ENCODE assay signal across 15 mouse cellular contexts in the genomic region with DNA sequence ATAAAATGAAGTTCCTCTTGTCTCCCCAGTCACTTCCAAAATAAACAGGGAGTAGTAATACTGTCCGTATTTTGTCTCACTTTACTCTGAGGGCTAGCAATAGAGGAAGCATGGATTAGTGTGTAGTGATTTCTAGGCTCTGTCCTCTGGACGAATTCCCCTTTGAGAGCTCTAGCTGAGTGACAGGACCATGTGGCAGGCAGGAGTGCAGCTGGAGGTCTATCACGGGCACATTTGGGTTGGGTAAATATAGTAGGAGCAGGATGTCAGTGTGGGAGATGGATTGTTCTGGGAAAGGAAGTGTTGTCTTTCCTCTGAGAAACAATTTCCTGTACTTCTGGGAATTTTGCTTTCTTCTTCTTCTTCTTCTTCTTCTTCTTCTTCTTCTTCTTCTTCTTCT. TPM values are rescaled to one million over a fixed set of nuclear protein-coding genes. Genes with fewer than 3 reads are reported as not detected.
A peak's percentile ranks its signal among the peaks of the same experiment; 100 is the strongest.
DNase-seq lines count a peak whose midpoint lies in the region; ATAC-seq and TF ChIP-seq lines count a peak whose summit lies in the region.
"Had no signal": no experiment of that assay in that cellular context is flagged by ENCODE, and none has a peak within 500 bp of the region (broad histone marks: within the 10 kb centered on the region; RNA-seq: fewer than 3 reads in every experiment).

No protein-coding gene starts in this region.

- H3K27me3 ChIP-seq in limb, embryonic 13.5 days = no peaks in the 10 kb centered on the region
- no peaks in the 10 kb centered on the region for H3K27me3 ChIP-seq in limb, embryonic 10.5 days (ENCODE audit: low read depth, poor library complexity, severe bottlenecking)
- H3K27me3 ChIP-seq in heart, embryonic 15.5 days = no peaks in the 10 kb centered on the region
- no peaks in the 10 kb centered on the region for H3K27me3 ChIP-seq in midbrain, postnatal 0 days (ENCODE audit: insufficient read depth, low read length)
- H3K27me3 ChIP-seq: forebrain, embryonic 12.5 days; hindbrain, embryonic 13.5 days; neural tube, embryonic 12.5 days had no signal

- TF ChIP-seq CTCF in midbrain, postnatal 0 days (IDR thresholded peaks at IDR 0.05) = no peak

- no peak for DNase-seq in limb, embryonic 10.5 days (ENCODE audit: low spot score)
- DNase-seq in gastrocnemius, adult 18-20 months (ENCODE audit: low spot score) = peak; percentile 75
- DNase-seq in lung, postnatal 25 days (ENCODE audit: low spot score) = peak; percentile 16
- DNase-seq in right cerebral cortex, adult 2 months (ENCODE audit: low spot score in 2 of 2) = no peak
- no peak for DNase-seq in midbrain, postnatal 0 days (ENCODE audit: low spot score)
- DNase-seq in thymus, postnatal 36 days = no peak
- DNase-seq: cerebellum, postnatal 14 days had no signal

- peaks cover 8% of the 10 kb centered on the region for H3K36me3 ChIP-seq in limb, embryonic 13.5 days
- H3K36me3 ChIP-seq in limb, embryonic 10.5 days = no peaks in the 10 kb centered on the region
- no peaks in the 10 kb centered on the region for H3K36me3 ChIP-seq in heart, embryonic 15.5 days
- no peaks in the 10 kb centered on the region for H3K36me3 ChIP-seq in midbrain, postnatal 0 days (ENCODE audit: insufficient read depth, low read length)
- H3K36me3 ChIP-seq: forebrain, embryonic 12.5 days had no signal

- no peaks in the 10 kb centered on the region for H3K9me3 ChIP-seq in limb, embryonic 13.5 days
- no peaks in the 10 kb centered on the region for H3K9me3 ChIP-seq in limb, embryonic 10.5 days (replicated peaks)
- no peaks in the 10 kb centered on the region for H3K9me3 ChIP-seq in heart, embryonic 15.5 days (replicated peaks)
- H3K9me3 ChIP-seq in midbrain, postnatal 0 days (ENCODE audit: low read length) = no peaks in the 10 kb centered on the region
- H3K9me3 ChIP-seq: forebrain, embryonic 12.5 days; hindbrain, embryonic 13.5 days; neural tube, embryonic 12.5 days had no signal

- 0 out of 2 replicates have a peak, but pooled peaks cover 5% of the 10 kb centered on the region for H3K4me1 ChIP-seq in limb, embryonic 13.5 days
- H3K4me1 ChIP-seq in limb, embryonic 10.5 days = no peaks in the 10 kb centered on the region
- H3K4me1 ChIP-seq in heart, embryonic 15.5 days (replicated peaks) = peaks cover 11% of the 10 kb centered on the region
- H3K4me1 ChIP-seq in midbrain, postnatal 0 days (ENCODE audit: insufficient read depth, low read length) = no peaks in the 10 kb centered on the region
- H3K4me1 ChIP-seq: forebrain, embryonic 12.5 days; hindbrain, embryonic 13.5 days; neural tube, embryonic 12.5 days had no signal

- H3K4me2 ChIP-seq in limb, embryonic 13.5 days (replicated peaks) = no peak overlapping the region
- H3K4me2 ChIP-seq in heart, embryonic 15.5 days = peak overlapping the region; percentile 37
- no peak overlapping the region for H3K4me2 ChIP-seq in midbrain, postnatal 0 days (ENCODE audit: low read depth, low read length, poor library complexity, severe bottlenecking)
- H3K4me2 ChIP-seq: forebrain, embryonic 12.5 days; hindbrain, embryonic 13.5 days; neural tube, embryonic 12.5 days had no signal

- 0 out of 2 replicates have a peak, but pooled peaks have one; percentile 36 for ATAC-seq in limb, embryonic 13.5 days (ENCODE audit: low FRiP score, low read depth)
- 0 out of 2 replicates have a peak, but pooled peaks have one; percentile 35 for ATAC-seq in heart, embryonic 15.5 days (replicated peaks; ENCODE audit: insufficient number of reproducible peaks, insufficient read depth, low FRiP score, low read depth)
- no peak for ATAC-seq in midbrain, postnatal 0 days (ENCODE audit: low FRiP score)

- H3K9ac ChIP-seq in limb, embryonic 13.5 days = no peak overlapping the region
- H3K9ac ChIP-seq in heart, embryonic 15.5 days = no peak overlapping the region
- no peak overlapping the region for H3K9ac ChIP-seq in midbrain, postnatal 0 days (replicated peaks; ENCODE audit: low read length, poor library complexity, severe bottlenecking)
- H3K9ac ChIP-seq: forebrain, embryonic 12.5 days; hindbrain, embryonic 13.5 days; neural tube, embryonic 12.5 days had no signal

- H3K27ac ChIP-seq in limb, embryonic 13.5 days = no peak overlapping the region
- no peak overlapping the region for H3K27ac ChIP-seq in limb, embryonic 10.5 days
- peak overlapping the region; percentile 76 for H3K27ac ChIP-seq in heart, embryonic 15.5 days
- no peak overlapping the region for H3K27ac ChIP-seq in midbrain, postnatal 0 days (ENCODE audit: low read depth, low read length)
- H3K27ac ChIP-seq: forebrain, embryonic 12.5 days; hindbrain, embryonic 13.5 days; left cerebral cortex, adult 2 months; neural tube, embryonic 12.5 days had no signal

- 48% methylated on average over 3 of the region's 3 CpGs for WGBS in limb, embryonic 13.5 days
- 46% methylated on average over 3 of the region's 3 CpGs for WGBS in limb, embryonic 10.5 days
- WGBS in heart, embryonic 15.5 days = 8% methylated on average over 3 of the region's 3 CpGs
- WGBS in midbrain, postnatal 0 days = 60% methylated on average over 3 of the region's 3 CpGs

- no peak overlapping the region for H3K4me3 ChIP-seq in limb, embryonic 13.5 days
- H3K4me3 ChIP-seq in limb, embryonic 10.5 days = no peak overlapping the region
- no peak overlapping the region for H3K4me3 ChIP-seq in heart, embryonic 15.5 days
- no peak overlapping the region for H3K4me3 ChIP-seq in midbrain, postnatal 0 days (ENCODE audit: low read depth, low read length)
- H3K4me3 ChIP-seq: forebrain, embryonic 12.5 days; hindbrain, embryonic 13.5 days; left cerebral cortex, adult 2 months; neural tube, embryonic 12.5 days had no signal

RNA-seq across cellular contexts. Expression of a gene that starts 34.3 kb away (rescaled TPM):
- polyA plus RNA-seq in limb, embryonic 13.5 days (2015; fragmentation: Nextera tagmentation; extraction: Ambion mirVana) = 62.6 and 73.6 TPM in 2 replicates
- polyA plus RNA-seq in limb, embryonic 10.5 days (2016; fragmentation: Nextera tagmentation; extraction: Ambion mirVana) = 39.5 and 47.8 TPM in 2 replicates
- 10 to 100 TPM; 45.6 to 47.6 TPM for total RNA-seq in gastrocnemius, adult 18-20 months (2021)
- 41.2 and 48.2 TPM in 2 replicates for polyA plus RNA-seq in heart, embryonic 15.5 days (2015; fragmentation: Nextera tagmentation; extraction: Ambion mirVana)
- total RNA-seq in midbrain, postnatal 0 days (2014; rRNA removed) = 59.8 and 60.9 TPM in 2 replicates
- polyA plus RNA-seq in midbrain, postnatal 0 days (2015; fragmentation: Nextera tagmentation; extraction: Ambion mirVana) = 42.8 and 51.6 TPM in 2 replicates

RNA-seq across cellular contexts. Expression of a gene that starts 38.5 kb away (rescaled TPM):
- 6.8 and 9.1 TPM in 2 replicates for polyA plus RNA-seq in limb, embryonic 13.5 days (2015; fragmentation: Nextera tagmentation; extraction: Ambion mirVana)
- polyA plus RNA-seq in limb, embryonic 10.5 days (2016; fragmentation: Nextera tagmentation; extraction: Ambion mirVana) = 0.59 and 2.1 TPM in 2 replicates
- 10 to 100 TPM in 1 of 2 experiments, 1 to 10 TPM in 1; 4.4 to 10.7 TPM for total RNA-seq in gastrocnemius, adult 18-20 months (2021)
- 0.39 and 0.48 TPM in 2 replicates for polyA plus RNA-seq in heart, embryonic 15.5 days (2015; fragmentation: Nextera tagmentation; extraction: Ambion mirVana)
- 1.9 and 3.1 TPM in 2 replicates for total RNA-seq in midbrain, postnatal 0 days (2014; rRNA removed)
- polyA plus RNA-seq in midbrain, postnatal 0 days (2015; fragmentation: Nextera tagmentation; extraction: Ambion mirVana) = 2.5 and 2.7 TPM in 2 replicates
- total RNA-seq: left cerebral cortex, adult 2 months had no signal
- polyA plus RNA-seq: small intestine, adult 2 months had no signal

RNA-seq across cellular contexts. Expression of a gene that starts 54.9 kb away (rescaled TPM):
- 0.52 and 0.59 TPM in 2 replicates for polyA plus RNA-seq in limb, embryonic 13.5 days (2015; fragmentation: Nextera tagmentation; extraction: Ambion mirVana)
- polyA plus RNA-seq in limb, embryonic 10.5 days (2016; fragmentation: Nextera tagmentation; extraction: Ambion mirVana) = 0.13 TPM in 1 of 2 replicates, not detected in the other
- under 1 TPM in 1 of 2 experiments, not detected in 1; 0.26 TPM for total RNA-seq in gastrocnemius, adult 18-20 months (2021)
- polyA plus RNA-seq in heart, embryonic 15.5 days (2015; fragmentation: Nextera tagmentation; extraction: Ambion mirVana) = not detected in 2 replicates
- 0.05 TPM in 1 of 2 replicates, not detected in the other for total RNA-seq in midbrain, postnatal 0 days (2014; rRNA removed)
- 0.21 and 0.32 TPM in 2 replicates for polyA plus RNA-seq in midbrain, postnatal 0 days (2015; fragmentation: Nextera tagmentation; extraction: Ambion mirVana)
- total RNA-seq: left cerebral cortex, adult 2 months had no signal
- polyA plus RNA-seq: forebrain, embryonic 12.5 days; hindbrain, embryonic 13.5 days; neural tube, embryonic 12.5 days; small intestine, adult 2 months; urinary bladder, adult 2 months had no signal

Comparison
In these comparisons a context has a peak if more than half of its experiments do, and no peak if none do; other contexts are left out.
1. DNase-seq: peak in gastrocnemius, adult 18-20 months (single experiment) and lung, postnatal 25 days (single experiment); none in limb, embryonic 10.5 days (single experiment), right cerebral cortex, adult 2 months (0 of 2), midbrain, postnatal 0 days (single experiment) and thymus, postnatal 36 days (0 of 2).